Mouse (Mus musculus): ENCODE measurements around the gene Olfr538.
"Not testable (repeated sequence)": the region's sequence is repeated elsewhere in the genome, so short reads cannot be mapped to it uniquely, and the experiment has no call there.

Olfr538 gene

GRCm38 (mm10) chr7:140567586-140567985 lies at the start of gene Olfr538:
TSS of gene Olfr538 (plus strand) at chr7:140567886.
- no peak for DNase-seq (ENCODE audit: low read depth)

- no peak for DNase-seq (ENCODE audit: low read depth)
These were observed 27.9 kb upstream of the Olfr538 start for GRCm38 (mm10) chr7:140539746-140540145.

GRCm38 (mm10) chr7:140600969-140601368 lies 33.3 kb downstream of the Olfr538 start, which contains the start of gene Olfr46:
TSS of gene Olfr46 (plus strand) at chr7:140601269.
- not testable (repeated sequence) for DNase-seq (ENCODE audit: low read depth)
